Comparison of ENCODE assay signal across 17 mouse cellular contexts in the genomic region with DNA sequence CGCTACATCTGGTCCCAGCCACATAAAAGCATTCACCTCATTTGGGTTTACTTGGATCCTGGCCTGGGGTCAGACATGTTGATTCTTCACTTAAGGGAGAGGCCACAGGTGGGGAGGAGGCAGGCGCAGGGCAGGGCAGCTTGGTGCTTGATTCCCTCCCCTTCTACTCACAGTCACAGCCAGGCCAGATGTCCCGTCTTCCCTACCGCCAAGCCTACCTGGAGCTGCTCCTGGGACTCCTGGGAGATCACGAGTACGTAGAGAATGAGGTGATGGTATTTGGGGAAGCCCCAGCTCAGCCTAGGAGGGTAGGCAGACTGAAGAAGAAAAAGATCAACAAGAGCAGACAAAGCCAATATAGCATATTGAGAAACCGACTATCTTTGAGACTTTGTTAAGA.
"Had no signal": no experiment of that assay in that cellular context is flagged by ENCODE, and none has a peak within 500 bp of the region (broad histone marks: within the 10 kb centered on the region; RNA-seq: fewer than 3 reads in every experiment).

No protein-coding gene starts in this region.

- H3K27me3 ChIP-seq: midbrain, embryonic 15.5 days; neural tube, embryonic 15.5 days had no signal

- H3K4me2 ChIP-seq: midbrain, embryonic 11.5 days had no signal

- H3K9me3 ChIP-seq: lung, embryonic 15.5 days; midbrain, embryonic 13.5 days; midbrain, embryonic 15.5 days; neural tube, embryonic 13.5 days; neural tube, embryonic 15.5 days had no signal

- DNase-seq: lung, adult 2 months; lung, postnatal 10 days; lung, postnatal 4 days; right cerebral cortex, adult 18-20 months; right cerebral cortex, postnatal 25 days; right cerebral cortex, postnatal 4 days; spleen, adult 18-20 months; thymus, adult 2 months; thymus, postnatal 25 days; thymus, postnatal 4 days had no signal

- H3K9ac ChIP-seq: liver, embryonic 14.5 days; lung, embryonic 15.5 days; midbrain, embryonic 13.5 days; midbrain, embryonic 15.5 days; neural tube, embryonic 15.5 days had no signal

- H3K27ac ChIP-seq: liver, embryonic 14.5 days; lung, embryonic 15.5 days; midbrain, embryonic 13.5 days; midbrain, embryonic 15.5 days; neural tube, embryonic 13.5 days; neural tube, embryonic 15.5 days had no signal
